Mouse (Mus musculus): ENCODE results near the gene Il1rapl2.

Gene Il1rapl2

DNA sequence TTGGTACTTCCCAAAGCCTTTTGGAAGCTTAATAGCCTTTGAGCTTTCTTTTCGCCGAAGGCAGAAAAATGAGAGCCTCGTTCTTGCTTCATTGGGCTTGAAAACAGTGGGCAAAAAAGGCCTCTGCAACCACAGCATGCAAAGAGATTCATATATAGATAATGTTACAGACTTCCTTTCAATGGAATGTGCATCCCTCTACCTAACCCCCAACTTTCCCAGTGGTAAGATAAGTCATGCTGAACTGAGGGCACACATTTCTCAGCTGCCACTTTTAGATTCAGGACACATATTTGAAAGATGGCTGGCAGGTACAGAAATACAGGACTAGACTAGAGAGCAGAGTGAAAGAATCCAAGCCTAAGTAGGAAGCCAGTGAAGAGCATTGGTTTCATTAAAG lies 185.1 kb downstream of the Il1rapl2 start:
- no peaks in the 10 kb centered on the region for H3K9me3 ChIP-seq (ENCODE audit: low read length)
- no peak overlapping the region for H3K4me3 ChIP-seq (replicated peaks; ENCODE audit: low read length)
- no peaks in the 10 kb centered on the region for H3K36me3 ChIP-seq (ENCODE audit: insufficient read depth, low read length)
- TF ChIP-seq NANOG (IDR thresholded peaks at IDR 0.05; ENCODE audit: borderline replicate concordance, low read length) = no peak
- TF ChIP-seq POU5F1 (IDR thresholded peaks at IDR 0.05; ENCODE audit: borderline replicate concordance, low read length) = no peak
- TF ChIP-seq CTCF (conservative IDR thresholded peaks at IDR 0.05; ENCODE audit: low read length) = no peak
- H3K4me1 ChIP-seq (replicated peaks; ENCODE audit: low read depth, low read length) = no peaks in the 10 kb centered on the region
- no peaks in the 10 kb centered on the region for H3K27me3 ChIP-seq (ENCODE audit: insufficient read depth, low read length)

DNA sequence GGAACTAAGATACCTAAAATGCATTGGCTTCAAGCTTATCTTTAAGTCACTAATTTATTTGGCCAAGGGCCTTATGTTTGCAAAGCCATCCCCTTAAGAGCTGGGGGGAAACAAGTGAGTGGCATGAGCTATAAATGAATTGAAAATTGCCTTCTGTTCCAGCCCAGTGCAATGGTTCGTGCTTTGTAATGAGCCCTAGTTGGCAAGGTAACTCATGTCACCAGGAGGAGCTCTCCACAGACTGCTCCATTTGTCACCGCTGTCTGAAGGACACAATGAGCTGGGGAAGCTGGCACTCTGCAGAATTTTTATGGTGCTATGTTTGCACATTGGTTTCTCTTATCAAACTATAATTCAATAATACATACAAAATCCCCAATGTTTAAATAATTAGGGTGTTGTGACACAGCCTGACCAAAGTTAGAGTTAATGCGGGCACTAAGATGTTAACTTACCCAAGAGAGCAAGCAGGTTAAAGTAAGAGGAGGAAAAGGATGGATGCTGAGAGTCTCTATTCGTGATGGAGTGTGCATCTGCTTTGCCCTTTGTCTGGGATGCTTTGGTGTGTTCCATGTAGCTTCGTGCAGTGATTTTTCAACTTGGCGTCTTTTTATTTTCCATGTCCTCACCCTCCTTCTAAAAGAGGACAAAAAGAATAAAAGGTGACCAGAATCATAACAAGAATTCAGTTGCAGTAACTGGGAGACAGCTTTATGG lies 235.2 kb downstream of the Il1rapl2 start:
- no peak overlapping the region for H3K4me3 ChIP-seq (replicated peaks; ENCODE audit: low read length)
- no peaks in the 10 kb centered on the region for H3K36me3 ChIP-seq (ENCODE audit: insufficient read depth, low read length)
- H3K9me3 ChIP-seq (ENCODE audit: low read length) = no peaks in the 10 kb centered on the region
- H3K4me1 ChIP-seq (replicated peaks; ENCODE audit: low read depth, low read length) = no peaks in the 10 kb centered on the region
- TF ChIP-seq NANOG (IDR thresholded peaks at IDR 0.05; ENCODE audit: borderline replicate concordance, low read length) (no peak), POU5F1 (IDR thresholded peaks at IDR 0.05; ENCODE audit: borderline replicate concordance, low read length) (no peak), CTCF (conservative IDR thresholded peaks at IDR 0.05; ENCODE audit: low read length) (no peak)
- no peaks in the 10 kb centered on the region for H3K27me3 ChIP-seq (ENCODE audit: insufficient read depth, low read length)

DNA sequence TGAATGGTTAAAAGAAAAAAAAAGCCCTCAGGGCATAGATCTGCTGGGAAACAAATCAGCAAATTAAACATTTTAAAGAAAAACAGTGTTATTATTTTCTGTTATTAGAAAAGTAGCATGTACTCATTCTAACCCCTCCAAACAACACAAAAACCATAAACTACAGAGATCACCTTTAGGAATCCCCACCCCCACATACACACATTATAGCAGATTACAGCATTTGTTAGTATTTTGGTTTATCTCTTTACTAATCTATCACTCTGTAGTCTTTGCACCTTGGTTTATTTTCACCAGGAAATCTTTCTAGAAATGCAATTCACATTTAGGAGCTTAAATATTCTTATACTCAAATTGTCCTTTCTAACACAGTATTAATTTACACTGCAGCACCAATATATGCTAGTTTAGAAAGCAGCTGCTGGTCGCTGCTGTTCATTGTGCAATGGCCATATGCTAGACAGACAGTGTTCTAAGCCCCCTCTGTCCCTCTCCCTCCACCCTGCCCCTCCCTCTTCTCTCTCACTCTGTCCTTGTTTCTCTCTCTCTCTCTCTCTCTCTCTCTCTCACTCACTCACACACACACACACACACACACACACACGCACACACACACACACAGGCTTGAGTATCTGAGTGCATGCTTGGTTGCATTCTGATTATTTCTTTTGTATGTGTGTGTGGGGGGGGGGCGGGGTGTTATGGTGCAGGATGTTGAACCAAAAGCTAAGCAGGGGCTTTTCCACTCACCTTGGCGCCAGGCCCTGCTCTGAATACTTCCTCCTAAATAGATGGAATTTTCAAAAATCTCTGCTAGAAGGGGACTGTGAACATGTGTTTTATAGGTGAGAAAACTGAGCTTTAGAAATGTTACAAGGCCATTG lies 236.1 kb downstream of the Il1rapl2 start:
- Histone ChIP-seq H3K4me3 (replicated peaks; ENCODE audit: low read length) (no peak overlapping the region), H3K27me3 (ENCODE audit: insufficient read depth, low read length) (no peaks in the 10 kb centered on the region), H3K9me3 (ENCODE audit: low read length) (no peaks in the 10 kb centered on the region), H3K36me3 (ENCODE audit: insufficient read depth, low read length) (no peaks in the 10 kb centered on the region), H3K4me1 (replicated peaks; ENCODE audit: low read depth, low read length) (no peaks in the 10 kb centered on the region)
- no peak for TF ChIP-seq POU5F1 (IDR thresholded peaks at IDR 0.05; ENCODE audit: borderline replicate concordance, low read length)
- TF ChIP-seq CTCF (conservative IDR thresholded peaks at IDR 0.05; ENCODE audit: low read length) = no peak
- no peak for TF ChIP-seq NANOG (IDR thresholded peaks at IDR 0.05; ENCODE audit: borderline replicate concordance, low read length)

DNA sequence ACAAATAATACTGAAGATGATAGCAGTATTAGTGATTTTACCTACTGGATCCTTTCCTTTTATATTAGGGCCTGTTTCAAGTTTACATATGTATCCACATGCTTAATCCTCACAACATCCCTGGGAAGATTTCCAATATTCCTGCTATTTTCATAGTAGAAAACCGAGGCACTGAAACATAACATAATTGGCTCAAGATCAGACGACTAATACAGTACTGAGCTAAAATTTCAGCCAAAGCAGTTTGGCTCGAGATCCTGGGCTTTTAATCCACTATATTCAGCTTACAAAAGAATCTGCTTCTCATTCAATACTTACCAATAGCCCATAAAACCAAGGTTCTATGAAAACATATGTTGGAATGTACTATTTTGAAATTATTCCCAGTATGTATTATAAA lies 239.1 kb downstream of the Il1rapl2 start:
- no peaks in the 10 kb centered on the region for H3K27me3 ChIP-seq (ENCODE audit: insufficient read depth, low read length)
- H3K4me1 ChIP-seq (replicated peaks; ENCODE audit: low read depth, low read length) = no peaks in the 10 kb centered on the region
- TF ChIP-seq CTCF (conservative IDR thresholded peaks at IDR 0.05; ENCODE audit: low read length) (no peak), NANOG (IDR thresholded peaks at IDR 0.05; ENCODE audit: borderline replicate concordance, low read length) (no peak), POU5F1 (IDR thresholded peaks at IDR 0.05; ENCODE audit: borderline replicate concordance, low read length) (no peak)
- no peaks in the 10 kb centered on the region for H3K36me3 ChIP-seq (ENCODE audit: insufficient read depth, low read length)
- no peak overlapping the region for H3K4me3 ChIP-seq (replicated peaks; ENCODE audit: low read length)
- H3K9me3 ChIP-seq (ENCODE audit: low read length) = no peaks in the 10 kb centered on the region

DNA sequence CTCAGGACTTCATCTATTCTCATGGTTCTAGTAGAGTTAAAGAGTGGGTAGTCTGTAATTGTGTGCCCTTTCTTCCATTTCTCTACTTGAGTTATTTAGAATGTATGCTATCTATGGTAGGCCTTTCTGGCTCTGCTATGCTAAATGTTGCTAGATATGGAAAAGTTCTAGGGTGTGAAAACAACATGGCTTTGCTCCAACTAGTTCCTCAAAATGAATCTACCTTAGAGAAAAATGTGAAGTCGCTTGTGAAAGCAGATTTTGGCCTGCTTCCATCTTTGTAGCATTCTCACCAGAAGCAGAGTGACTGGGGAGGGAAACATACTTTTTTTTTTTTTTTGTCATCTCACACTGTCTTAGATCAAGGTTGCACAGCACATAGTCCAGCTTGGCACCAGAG lies 241.7 kb downstream of the Il1rapl2 start:
- Histone ChIP-seq H3K4me3 (replicated peaks; ENCODE audit: low read length) (no peak overlapping the region), H3K36me3 (ENCODE audit: insufficient read depth, low read length) (no peaks in the 10 kb centered on the region), H3K4me1 (replicated peaks; ENCODE audit: low read depth, low read length) (no peaks in the 10 kb centered on the region), H3K9me3 (ENCODE audit: low read length) (no peaks in the 10 kb centered on the region), H3K27me3 (ENCODE audit: insufficient read depth, low read length) (no peaks in the 10 kb centered on the region)
- no peak for TF ChIP-seq POU5F1 (IDR thresholded peaks at IDR 0.05; ENCODE audit: borderline replicate concordance, low read length)
- TF ChIP-seq NANOG (IDR thresholded peaks at IDR 0.05; ENCODE audit: borderline replicate concordance, low read length) = no peak
- TF ChIP-seq CTCF (conservative IDR thresholded peaks at IDR 0.05; ENCODE audit: low read length) = no peak

DNA sequence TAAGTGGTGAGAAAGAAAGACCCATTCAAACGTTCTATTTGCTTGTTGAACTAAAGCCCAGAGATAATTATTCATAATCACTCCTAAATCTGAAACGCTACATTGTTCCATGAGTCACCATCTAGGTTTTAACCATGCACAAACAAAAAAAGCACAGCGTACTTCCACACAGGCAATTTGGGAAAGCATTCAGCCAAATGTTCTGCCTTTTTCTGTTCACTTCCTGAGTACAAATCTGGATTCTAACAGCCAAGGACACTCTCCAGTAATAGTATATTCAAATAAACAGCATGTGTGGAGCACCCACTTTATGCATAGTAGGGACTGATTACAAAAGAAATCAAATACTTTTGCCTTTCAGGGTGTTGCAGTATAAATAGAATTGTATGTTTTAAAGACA lies 278.5 kb downstream of the Il1rapl2 start:
- no peaks in the 10 kb centered on the region for H3K36me3 ChIP-seq (ENCODE audit: insufficient read depth, low read length)
- H3K27me3 ChIP-seq (ENCODE audit: insufficient read depth, low read length) = no peaks in the 10 kb centered on the region
- no peaks in the 10 kb centered on the region for H3K4me1 ChIP-seq (replicated peaks; ENCODE audit: low read depth, low read length)
- no peaks in the 10 kb centered on the region for H3K9me3 ChIP-seq (ENCODE audit: low read length)
- no peak overlapping the region for H3K4me3 ChIP-seq (replicated peaks; ENCODE audit: low read length)
- no peak for TF ChIP-seq POU5F1 (IDR thresholded peaks at IDR 0.05; ENCODE audit: borderline replicate concordance, low read length)
- no peak for TF ChIP-seq CTCF (conservative IDR thresholded peaks at IDR 0.05; ENCODE audit: low read length)

DNA sequence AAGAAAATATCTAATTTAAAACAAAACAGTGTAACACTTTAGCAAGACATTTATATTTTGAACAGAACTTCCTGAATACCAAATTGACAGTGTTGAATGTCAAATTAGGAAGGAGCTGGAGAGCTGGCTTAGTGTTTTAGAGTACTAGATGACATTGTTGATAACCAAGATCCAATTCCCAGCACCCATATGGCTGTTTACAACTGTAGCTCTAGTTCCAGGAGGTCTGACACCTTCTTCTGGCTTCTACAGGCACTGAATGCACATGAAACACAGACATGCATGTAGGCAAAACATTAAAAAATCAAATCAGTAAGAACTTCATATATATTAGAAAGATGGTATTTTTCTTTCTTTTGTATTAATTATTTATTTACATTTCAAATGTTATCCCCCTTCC lies 353.1 kb downstream of the Il1rapl2 start:
- Histone ChIP-seq H3K4me3 (replicated peaks; ENCODE audit: low read length) (no peak overlapping the region), H3K36me3 (ENCODE audit: insufficient read depth, low read length) (no peaks in the 10 kb centered on the region), H3K27me3 (ENCODE audit: insufficient read depth, low read length) (no peaks in the 10 kb centered on the region), H3K9me3 (ENCODE audit: low read length) (no peaks in the 10 kb centered on the region), H3K4me1 (replicated peaks; ENCODE audit: low read depth, low read length) (no peaks in the 10 kb centered on the region)
- TF ChIP-seq POU5F1 (IDR thresholded peaks at IDR 0.05; ENCODE audit: borderline replicate concordance, low read length) (no peak), NANOG (IDR thresholded peaks at IDR 0.05; ENCODE audit: borderline replicate concordance, low read length) (no peak), CTCF (conservative IDR thresholded peaks at IDR 0.05; ENCODE audit: low read length) (no peak)

DNA sequence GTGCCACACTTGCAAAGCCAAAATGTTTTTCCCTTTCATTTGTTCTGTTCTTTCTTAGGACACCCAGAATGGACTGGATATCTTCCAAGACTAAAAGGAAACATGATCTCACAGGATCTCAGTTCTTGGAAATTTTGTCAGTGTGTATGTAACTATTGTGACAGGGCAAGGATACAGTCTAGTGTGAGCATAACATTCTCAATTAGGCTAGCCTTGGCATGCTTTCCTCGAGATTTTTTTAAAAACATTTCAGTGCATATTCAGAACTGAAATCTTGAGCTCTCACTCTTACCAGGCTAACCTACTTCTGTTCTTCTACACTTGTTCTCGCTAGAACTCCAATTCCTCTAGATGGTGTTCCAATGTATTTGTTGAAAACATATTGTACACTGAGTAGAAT lies 356.4 kb downstream of the Il1rapl2 start:
- Histone ChIP-seq H3K4me3 (replicated peaks; ENCODE audit: low read length) (no peak overlapping the region), H3K9me3 (ENCODE audit: low read length) (no peaks in the 10 kb centered on the region), H3K4me1 (replicated peaks; ENCODE audit: low read depth, low read length) (no peaks in the 10 kb centered on the region), H3K36me3 (ENCODE audit: insufficient read depth, low read length) (no peaks in the 10 kb centered on the region), H3K27me3 (ENCODE audit: insufficient read depth, low read length) (no peaks in the 10 kb centered on the region)
- TF ChIP-seq POU5F1 (IDR thresholded peaks at IDR 0.05; ENCODE audit: borderline replicate concordance, low read length) (no peak), CTCF (conservative IDR thresholded peaks at IDR 0.05; ENCODE audit: low read length) (no peak), NANOG (IDR thresholded peaks at IDR 0.05; ENCODE audit: borderline replicate concordance, low read length) (no peak)

Data from E14TG2a.4 (cell line).